Mouse (Mus musculus): Measurements from ENCODE around the gene Slx4ip.

DNA sequence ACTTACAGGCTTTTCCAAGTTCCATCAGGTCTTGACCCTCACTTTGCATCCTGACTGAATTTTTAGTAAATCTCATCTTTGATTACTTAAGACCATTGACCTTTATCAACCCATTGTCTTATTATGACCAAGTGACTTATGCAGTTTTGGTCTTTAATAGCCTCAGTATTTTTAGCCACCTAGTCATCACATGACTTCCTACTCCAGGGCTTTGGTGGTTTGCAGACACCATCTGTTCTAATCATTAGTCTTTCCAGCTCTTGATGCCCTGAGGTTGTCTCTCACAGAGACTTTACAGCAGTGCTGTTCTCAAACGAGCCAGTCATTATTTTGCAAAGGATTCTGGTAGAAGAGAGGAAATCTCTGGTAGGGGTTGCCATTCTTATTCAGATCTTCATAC is 121.0 kb downstream of the Slx4ip start:
- no peak for TF ChIP-seq CTCF (IDR thresholded peaks at IDR 0.05; ENCODE audit: extremely low read depth, insufficient read depth, low read length)
- no peak for TF ChIP-seq POLR2A (IDR thresholded peaks at IDR 0.05; ENCODE audit: extremely low read depth, insufficient read depth, low read length)

Measured in cortical plate, adult 2 months (tissue).